Mouse (Mus musculus): Measurements from ENCODE around the gene Atl1. TPM values are rescaled to one million over a fixed set of nuclear protein-coding genes. Genes with fewer than 3 reads are reported as not detected.

Gene Atl1
- polyA plus RNA-seq, 1 experiment from 2014 or later = 1.5 TPM

DNA sequence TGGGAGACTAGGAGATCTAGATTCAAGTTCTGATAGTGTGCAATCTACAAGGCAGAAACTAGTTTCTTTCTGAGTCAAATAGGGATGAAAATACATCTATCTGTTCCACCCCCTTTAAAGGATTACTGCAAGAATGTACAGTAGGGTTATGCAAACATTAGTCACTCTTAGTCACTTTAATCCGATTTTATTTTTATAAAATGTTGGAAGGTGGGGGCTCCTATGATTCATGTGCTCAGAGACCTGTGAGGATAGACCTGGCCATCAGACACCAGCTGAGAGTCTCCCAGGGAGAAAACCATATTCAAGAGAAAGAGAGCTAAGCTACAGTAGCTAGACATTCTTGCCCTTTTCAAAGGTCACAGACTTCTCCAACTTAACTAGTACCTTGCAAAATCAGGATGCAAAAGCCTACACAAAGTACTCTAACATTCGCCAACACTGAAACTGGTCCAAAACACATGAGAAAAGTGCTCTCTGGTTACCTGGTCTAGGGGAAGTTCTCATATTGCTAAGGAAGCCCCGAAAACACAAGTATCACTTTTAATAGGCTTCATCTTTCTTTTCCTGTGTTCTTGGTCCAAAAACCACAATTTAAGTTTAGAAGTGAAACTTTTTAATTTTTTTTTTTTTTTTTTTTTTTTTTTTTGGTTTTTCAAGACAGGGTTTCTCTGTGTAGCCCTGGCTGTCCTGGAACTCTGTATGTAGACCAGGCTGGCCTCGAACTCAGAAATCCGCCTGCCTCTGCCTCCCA is 7.1 kb upstream of the Atl1 start:
- DNase-seq = no peak
- Histone ChIP-seq H3K4me3 (replicated peaks) (no peak overlapping the region), H3K36me3 (peaks cover 25% of the 10 kb centered on the region), H3K4me1 (replicated peaks) (peaks cover 59% of the 10 kb centered on the region), H3K27ac (no peak overlapping the region), H3K27me3 (no peaks in the 10 kb centered on the region), H3K4me2 (no peak overlapping the region), H3K9ac (no peak overlapping the region), H3K9me3 (replicated peaks) (no peaks in the 10 kb centered on the region)
- ATAC-seq (ENCODE audit: low read depth) = no peak
- 90% methylated on average over 5 of the region's 5 CpGs for WGBS (ENCODE audit: insufficient replicate concordance)

DNA sequence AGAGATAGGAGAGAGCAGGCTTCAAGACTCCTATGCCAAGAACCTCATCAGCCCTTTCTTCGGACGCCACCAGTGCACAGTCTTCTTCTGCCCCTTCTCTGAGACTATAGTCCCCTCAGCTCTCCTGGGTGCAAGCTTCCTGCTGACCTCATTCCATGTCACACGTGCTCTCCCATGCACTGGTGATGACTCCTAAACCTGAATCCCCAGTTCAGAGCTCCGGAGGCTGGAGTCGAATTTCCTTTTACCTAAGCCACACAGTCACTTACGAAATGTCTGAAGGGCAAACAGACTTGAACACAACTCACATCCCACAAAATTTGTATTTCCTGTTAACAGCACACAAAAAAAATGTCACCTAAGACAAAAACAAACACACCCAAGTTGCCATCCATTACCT is 4.6 kb upstream of the Atl1 start:
- Histone ChIP-seq H3K27ac (no peak overlapping the region), H3K36me3 (peaks cover 28% of the 10 kb centered on the region), H3K4me3 (replicated peaks) (no peak overlapping the region), H3K9ac (no peak overlapping the region), H3K4me2 (no peak overlapping the region), H3K4me1 (replicated peaks) (peaks cover 56% of the 10 kb centered on the region), H3K27me3 (no peaks in the 10 kb centered on the region), H3K9me3 (replicated peaks) (no peaks in the 10 kb centered on the region)
- no peak for DNase-seq
- ATAC-seq (ENCODE audit: low read depth) = no peak
- 78% methylated on average over 6 of the region's 6 CpGs for WGBS (ENCODE audit: insufficient replicate concordance)

DNA sequence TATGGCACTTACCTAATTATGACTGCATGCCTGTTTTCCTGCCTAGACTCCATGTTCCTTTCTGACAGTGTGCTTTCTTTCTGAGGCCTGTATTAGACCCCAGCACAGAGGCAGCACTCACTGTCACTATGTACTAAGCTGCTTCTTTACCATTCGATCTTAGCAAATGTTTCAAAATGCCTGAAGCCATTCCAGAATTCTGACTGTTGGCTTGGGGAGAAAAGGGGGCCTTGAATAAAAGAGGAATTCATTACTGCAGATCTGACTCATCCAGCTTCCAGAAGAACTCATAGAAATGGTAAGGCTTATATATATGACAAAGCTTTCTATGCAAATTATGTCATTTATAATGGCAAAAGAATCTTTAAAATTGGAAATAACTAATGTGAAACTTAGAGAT is 4.1 kb upstream of the Atl1 start:
- 79% methylated on average over 1 of the region's 1 CpGs for WGBS (ENCODE audit: insufficient replicate concordance)
- peaks cover 58% of the 10 kb centered on the region for H3K4me1 ChIP-seq (replicated peaks)
- H3K36me3 ChIP-seq = peaks cover 25% of the 10 kb centered on the region
- H3K9ac ChIP-seq = no peak overlapping the region; the same call in 1 of the 2 replicates
- H3K27me3 ChIP-seq = no peaks in the 10 kb centered on the region
- ATAC-seq (ENCODE audit: low read depth) = no peak
- H3K4me3 ChIP-seq (replicated peaks) = no peak overlapping the region
- H3K4me2 ChIP-seq = no peak overlapping the region
- no peak for DNase-seq
- no peaks in the 10 kb centered on the region for H3K9me3 ChIP-seq (replicated peaks)
- H3K27ac ChIP-seq = no peak overlapping the region

GRCm38 (mm10) chr12:69890051-69890450 is 2.4 kb upstream of the Atl1 start:
- 43% methylated on average over 6 of the region's 6 CpGs for WGBS (ENCODE audit: insufficient replicate concordance)
- Histone ChIP-seq H3K4me2 (peak overlapping the region; percentile 92), H3K9ac (peak overlapping the region; percentile 98), H3K4me1 (replicated peaks) (peaks cover 59% of the 10 kb centered on the region), H3K27me3 (no peaks in the 10 kb centered on the region), H3K36me3 (peaks cover 18% of the 10 kb centered on the region), H3K4me3 (replicated peaks) (peak overlapping the region; percentile 95), H3K27ac (peak overlapping the region; percentile 70), H3K9me3 (replicated peaks) (no peaks in the 10 kb centered on the region)
- no peak for ATAC-seq (ENCODE audit: low read depth)
- no peak for DNase-seq

DNA sequence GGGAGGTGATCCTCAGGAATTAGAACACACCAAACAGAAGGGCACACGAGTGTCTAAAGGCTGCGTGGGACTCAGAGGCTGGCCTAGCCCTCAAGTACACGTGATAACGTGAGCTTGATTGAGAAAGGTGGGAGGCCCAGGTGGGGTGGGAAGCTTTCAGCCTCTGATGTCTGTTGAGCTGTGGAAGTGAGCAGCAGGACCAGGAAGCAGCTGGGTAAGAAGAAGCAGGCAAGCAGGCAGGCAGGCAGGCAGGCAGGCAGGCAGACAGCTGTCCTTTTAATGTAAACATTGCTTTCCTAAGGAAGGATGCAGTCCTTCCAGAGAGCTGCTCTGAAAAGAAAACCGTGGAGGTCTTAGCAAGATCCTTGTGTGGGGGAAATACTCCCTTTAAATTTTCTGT is 1.9 kb upstream of the Atl1 start:
- no peak for DNase-seq
- H3K27me3 ChIP-seq = no peaks in the 10 kb centered on the region
- no peak for ATAC-seq (ENCODE audit: low read depth)
- WGBS (ENCODE audit: insufficient replicate concordance) = 14% methylated on average over 5 of the region's 5 CpGs
- H3K4me1 ChIP-seq (replicated peaks) = peaks cover 55% of the 10 kb centered on the region
- peak overlapping the region; percentile 70 for H3K27ac ChIP-seq
- H3K9ac ChIP-seq = peak overlapping the region; percentile 98
- no peaks in the 10 kb centered on the region for H3K9me3 ChIP-seq (replicated peaks)
- peak overlapping the region; percentile 92 for H3K4me2 ChIP-seq
- H3K4me3 ChIP-seq (replicated peaks) = peak overlapping the region; percentile 95
- H3K36me3 ChIP-seq = peaks cover 18% of the 10 kb centered on the region

- Histone ChIP-seq H3K27me3 (no peaks in the 10 kb centered on the region), H3K9me3 (replicated peaks) (no peaks in the 10 kb centered on the region), H3K4me3 (replicated peaks) (peak overlapping the region; percentile 95), H3K9ac (peak overlapping the region; percentile 98), H3K36me3 (peaks cover 15% of the 10 kb centered on the region), H3K4me2 (peak overlapping the region; percentile 92), H3K4me1 (replicated peaks) (peaks cover 51% of the 10 kb centered on the region), H3K27ac (peak overlapping the region; percentile 96)
- 60% methylated on average over 3 of the region's 3 CpGs for WGBS (ENCODE audit: insufficient replicate concordance)
- DNase-seq = no peak
- no peak for ATAC-seq (ENCODE audit: low read depth)
These were observed 693 bp upstream of the Atl1 start for GRCm38 (mm10) chr12:69891721-69892120.

DNA sequence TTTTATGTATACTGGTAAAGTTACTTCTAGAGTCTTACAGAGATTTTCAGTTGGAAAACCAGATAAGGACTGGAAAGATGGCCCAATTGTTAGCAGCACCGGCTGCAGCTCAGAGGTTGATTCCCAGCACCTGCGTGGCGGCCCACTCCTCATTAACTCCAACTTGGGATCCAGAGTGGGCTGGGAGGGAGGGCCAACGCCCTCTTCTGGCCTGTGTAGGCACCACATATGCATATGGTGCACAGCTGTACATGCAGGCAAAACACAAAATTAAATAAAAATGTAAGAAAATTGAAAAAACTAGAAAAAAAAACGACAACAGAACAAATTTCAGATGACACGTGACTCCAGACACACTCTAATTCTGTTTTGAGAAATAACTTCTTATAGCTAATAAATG is 1.5 kb downstream of the Atl1 start:
- Histone ChIP-seq H3K27ac (no peak overlapping the region), H3K4me2 (peak overlapping the region; percentile 36; the same call in 1 of the 2 replicates), H3K27me3 (no peaks in the 10 kb centered on the region), H3K9ac (no peak overlapping the region), H3K36me3 (peaks cover 9% of the 10 kb centered on the region), H3K4me1 (replicated peaks) (peaks cover 34% of the 10 kb centered on the region), H3K4me3 (replicated peaks) (peak overlapping the region; percentile 95; the same call in 1 of the 2 replicates), H3K9me3 (replicated peaks) (no peaks in the 10 kb centered on the region)
- WGBS (ENCODE audit: insufficient replicate concordance) = 50% methylated on average over 6 of the region's 6 CpGs
- ATAC-seq (ENCODE audit: low read depth) = no peak
- no peak for DNase-seq

GRCm38 (mm10) chr12:69895046-69895445 is 2.6 kb downstream of the Atl1 start:
- no peak overlapping the region for H3K4me2 ChIP-seq
- H3K4me3 ChIP-seq (replicated peaks) = no peak overlapping the region
- H3K9me3 ChIP-seq (replicated peaks) = no peaks in the 10 kb centered on the region
- DNase-seq = no peak
- H3K4me1 ChIP-seq (replicated peaks) = peaks cover 26% of the 10 kb centered on the region
- no peak for ATAC-seq (ENCODE audit: low read depth)
- no peak overlapping the region for H3K27ac ChIP-seq
- H3K36me3 ChIP-seq = peaks cover 6% of the 10 kb centered on the region
- WGBS (ENCODE audit: insufficient replicate concordance) = 69% methylated on average over 2 of the region's 2 CpGs
- H3K27me3 ChIP-seq = no peaks in the 10 kb centered on the region
- no peak overlapping the region for H3K9ac ChIP-seq

DNA sequence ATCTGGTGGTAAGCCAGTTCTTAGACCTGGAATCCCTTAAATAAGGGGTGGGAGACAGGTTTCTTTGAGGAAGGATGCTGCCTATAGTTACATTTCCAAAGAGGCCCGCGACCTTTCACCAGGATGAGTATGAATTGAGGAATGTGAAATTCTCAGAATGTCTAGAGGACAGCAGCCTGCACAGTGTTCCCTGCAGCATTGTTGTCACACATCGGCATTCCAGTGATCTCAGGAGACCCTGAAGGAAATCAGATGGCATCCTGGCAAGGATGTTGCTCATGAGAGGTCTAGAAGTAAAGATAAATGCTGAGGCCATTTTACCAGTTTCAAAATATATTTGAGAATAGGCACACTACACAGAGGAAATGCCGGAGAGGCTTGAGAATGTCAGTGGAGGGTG is 5.7 kb downstream of the Atl1 start:
- ATAC-seq (ENCODE audit: low read depth) (no peak), DNase-seq (no peak)
- Histone ChIP-seq H3K9me3 (replicated peaks) (no peaks in the 10 kb centered on the region), H3K27ac (no peak overlapping the region), H3K4me3 (replicated peaks) (no peak overlapping the region), H3K4me2 (no peak overlapping the region), H3K27me3 (no peaks in the 10 kb centered on the region), H3K36me3 (no peaks in the 10 kb centered on the region), H3K4me1 (replicated peaks) (peaks cover 10% of the 10 kb centered on the region), H3K9ac (no peak overlapping the region)
- WGBS (ENCODE audit: insufficient replicate concordance) = 87% methylated on average over 4 of the region's 4 CpGs

DNA sequence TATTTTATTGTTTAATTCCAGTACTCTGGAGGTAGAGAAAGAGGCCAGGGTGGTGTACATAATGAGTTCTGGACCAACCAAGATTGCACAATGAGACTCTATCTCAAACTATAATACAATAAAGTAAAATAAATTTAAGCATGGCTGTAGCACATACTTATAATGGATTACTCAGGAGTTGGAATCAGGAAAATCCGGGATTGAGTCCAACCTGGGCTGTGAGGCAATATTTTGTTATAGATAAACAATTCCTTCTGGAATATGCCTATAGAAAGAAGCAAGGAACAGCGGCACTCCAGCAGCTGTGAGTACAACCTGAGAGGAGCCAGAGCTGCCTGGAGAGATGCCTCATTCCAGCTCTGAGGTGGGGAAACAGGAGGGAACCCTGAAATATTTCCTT is 12.6 kb downstream of the Atl1 start:
- DNase-seq (no peak), ATAC-seq (ENCODE audit: low read depth) (no peak)
- Histone ChIP-seq H3K9ac (no peak overlapping the region), H3K4me3 (replicated peaks) (no peak overlapping the region), H3K36me3 (no peaks in the 10 kb centered on the region), H3K4me1 (replicated peaks) (peaks cover 12% of the 10 kb centered on the region), H3K4me2 (no peak overlapping the region), H3K27ac (no peak overlapping the region), H3K27me3 (peaks cover 28% of the 10 kb centered on the region), H3K9me3 (replicated peaks) (no peaks in the 10 kb centered on the region)
- 52% methylated on average over 2 of the region's 2 CpGs for WGBS (ENCODE audit: insufficient replicate concordance)

GRCm38 (mm10) chr12:69907667-69908510 is 15.5 kb downstream of the Atl1 start:
- H3K4me3 ChIP-seq (replicated peaks) = peak overlapping the region; percentile 39
- WGBS (ENCODE audit: insufficient replicate concordance) = 6% methylated on average over 30 of the region's 30 CpGs
- H3K27me3 ChIP-seq = peaks cover 28% of the 10 kb centered on the region
- peak overlapping the region; percentile 61 for H3K4me2 ChIP-seq
- H3K9ac ChIP-seq = peak overlapping the region; percentile 47
- H3K9me3 ChIP-seq (replicated peaks) = no peaks in the 10 kb centered on the region
- H3K36me3 ChIP-seq = no peaks in the 10 kb centered on the region
- peak; percentile 61 for ATAC-seq (ENCODE audit: low read depth)
- peaks cover 12% of the 10 kb centered on the region for H3K4me1 ChIP-seq (replicated peaks)
- DNase-seq = no peak
- H3K27ac ChIP-seq = no peak overlapping the region

Measured in liver, embryonic 13.5 days (tissue).